Mouse (Mus musculus) left cerebral cortex, adult 11 months (tissue): ENCODE measurements around the gene Smim12.

Experiments
- DNase-seq: peaks from one replicate; pipeline ENCODE4 v3.0.0; 2022; ENCODE audit warnings: low spot score

Gene Smim12

GRCm38 (mm10) chr4:127235742-127236487, 7.7 kb upstream of the Smim12 start:
- DNase-seq: no peak

GRCm38 (mm10) chr4:127236631-127237030, 7.0 kb upstream of the Smim12 start:
- DNase-seq: no peak

- DNase-seq: no peak
Measured at GRCm38 (mm10) chr4:127237271-127237670, 6.3 kb upstream of the Smim12 start.

- DNase-seq: no peak
Measured at GRCm38 (mm10) chr4:127242696-127243095, 888 bp upstream of the Smim12 start.

GRCm38 (mm10) chr4:127243953-127244352, 369 bp downstream of the Smim12 start:
- no peak for DNase-seq

- DNase-seq: peak; percentile 94
Measured at GRCm38 (mm10) chr4:127249701-127250349, 6.2 kb downstream of the Smim12 start.

GRCm38 (mm10) chr4:127251963-127252585, 8.5 kb downstream of the Smim12 start:
- no peak for DNase-seq

- no peak for DNase-seq
Measured at GRCm38 (mm10) chr4:127256739-127257138, 13.2 kb downstream of the Smim12 start.

GRCm38 (mm10) chr4:127258186-127258897, 14.8 kb downstream of the Smim12 start:
- no peak for DNase-seq

GRCm38 (mm10) chr4:127261601-127262000, 18.0 kb downstream of the Smim12 start:
- DNase-seq: no peak

- DNase-seq: no peak
Measured at GRCm38 (mm10) chr4:127263438-127264182, 20.0 kb downstream of the Smim12 start.

- DNase-seq: no peak
Measured at GRCm38 (mm10) chr4:127264183-127264554, 20.6 kb downstream of the Smim12 start.

- DNase-seq: no peak
Measured at GRCm38 (mm10) chr4:127278451-127279001, 34.9 kb downstream of the Smim12 start.

- DNase-seq: no peak
Measured at GRCm38 (mm10) chr4:127279241-127279640, 35.7 kb downstream of the Smim12 start.

GRCm38 (mm10) chr4:127286907-127287306, 43.3 kb downstream of the Smim12 start:
- no peak for DNase-seq

- DNase-seq: no peak
Measured at GRCm38 (mm10) chr4:127289039-127289548, 45.5 kb downstream of the Smim12 start.

GRCm38 (mm10) chr4:127292631-127293030, 49.0 kb downstream of the Smim12 start:
- DNase-seq: no peak
